Mouse (Mus musculus) bone marrow, adult 2 months (tissue): ENCODE data around the gene Fam20b.

Source experiments
- CTCF ChIP-seq: fragments of 200-500 bp; IDR thresholded peaks from 2 replicates; pipeline ENCODE4 v1.5.1; 2011; ENCODE audit warnings: low read length, control low read depth; ENCODE audit not compliant: control insufficient read depth, insufficient read depth
- POLR2A ChIP-seq: fragments of 200-500 bp; IDR thresholded peaks from 2 replicates; pipeline ENCODE4 v1.6.1; 2011; ENCODE audit warnings: low read depth, mild to moderate bottlenecking, control low read depth, low read length, borderline replicate concordance; ENCODE audit not compliant: control insufficient read depth

- TF ChIP-seq CTCF (no peak), POLR2A (no peak)
Observed at GRCm38 (mm10) chr1:156735788-156736187, 16.9 kb upstream of the Fam20b start.
